Mouse (Mus musculus) kidney, adult 2 months (tissue): ENCODE data around the gene Txndc2.

Source experiments
- CTCF ChIP-seq: fragments of 200-500 bp; conservative IDR thresholded peaks from 2 replicates; pipeline ENCODE4 v1.5.1; 2011; ENCODE audit warnings: low read depth, mild to moderate bottlenecking, control low read depth, low read length, moderate library complexity, mixed read lengths; ENCODE audit not compliant: insufficient read depth, insufficient read length
- POLR2A ChIP-seq: fragments of 200-500 bp; IDR thresholded peaks from one replicate; pipeline ENCODE4 v1.6.1; 2011; ENCODE audit warnings: low read depth, low read length, control low read depth

DNA sequence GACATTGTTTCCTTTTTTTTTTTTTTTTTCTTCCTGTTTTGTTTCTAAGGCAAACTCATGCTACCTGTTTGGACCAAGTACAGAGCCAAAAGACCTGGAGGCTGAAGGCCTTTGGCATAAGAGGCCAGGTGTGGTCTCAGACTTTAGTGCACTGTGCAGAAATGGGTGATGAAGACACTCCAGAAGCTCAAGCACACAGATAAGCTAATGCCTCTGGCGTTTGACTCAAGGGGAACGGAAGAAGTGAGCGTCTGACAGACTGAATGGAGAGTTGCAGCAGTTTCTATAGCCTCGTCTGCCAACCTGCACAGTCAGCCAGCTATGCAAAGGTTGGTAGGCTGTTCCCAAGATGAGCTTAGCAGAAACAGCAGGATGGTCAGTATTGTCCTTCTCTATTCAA is 13.6 kb upstream of the Txndc2 start:
- TF ChIP-seq POLR2A (no peak), CTCF (no peak)
